Mouse (Mus musculus): ENCODE results near the gene Itpr1. TPM values are rescaled to one million over a fixed set of nuclear protein-coding genes. Genes with fewer than 3 reads are reported as not detected.

The Itpr1 gene
- polyA plus RNA-seq, 1 experiment from 2014 or later, result 15.7 TPM

DNA sequence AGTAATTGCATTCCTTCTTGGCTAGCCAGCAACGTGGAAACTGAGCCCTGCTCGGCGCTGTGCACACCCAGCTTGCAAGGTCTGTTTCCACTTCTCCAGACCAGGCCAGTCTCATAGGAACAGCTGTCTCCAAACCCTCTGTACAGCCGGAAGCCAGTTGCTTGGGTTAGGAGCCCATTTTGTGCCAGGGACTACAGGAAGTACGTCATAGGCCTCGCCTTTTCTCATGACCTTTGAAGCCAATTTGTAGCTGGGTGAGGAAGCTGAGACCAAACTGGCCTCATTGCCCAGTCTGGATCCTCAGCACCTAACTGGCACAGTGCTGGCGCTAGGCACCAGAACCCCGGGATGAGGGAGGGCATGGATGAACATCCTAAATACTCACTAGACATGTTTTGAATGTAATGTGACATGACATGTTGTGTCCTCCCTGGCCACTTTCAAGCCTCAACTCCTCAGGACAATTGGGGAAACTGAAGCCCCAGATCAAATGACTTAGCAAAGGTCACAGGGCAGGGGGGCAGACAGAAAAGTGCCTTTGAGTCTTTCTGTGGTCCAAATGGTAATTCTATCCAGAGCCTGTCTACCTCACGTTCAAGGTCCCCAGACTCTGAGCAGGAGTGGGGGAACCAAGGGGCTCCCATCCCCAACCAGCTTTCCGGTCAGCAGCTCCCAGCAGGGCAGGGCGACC, 357.6 kb downstream of the Itpr1 start:
- WGBS, result 26% methylated on average over 11 of the region's 11 CpGs
- Histone ChIP-seq H3K27me3 (ENCODE audit: insufficient read depth, low read length) (no peaks in the 10 kb centered on the region), H3K9ac (peak overlapping the region; percentile 29; the same call in 1 of the 2 replicates), H3K4me2 (peak overlapping the region; percentile 61), H3K4me1 (ENCODE audit: insufficient read depth) (peaks cover 12% of the 10 kb centered on the region), H3K4me3 (ENCODE audit: low read depth, low read length) (peak overlapping the region; percentile 37), H3K9me3 (ENCODE audit: low read depth, low read length) (no peaks in the 10 kb centered on the region), H3K36me3 (ENCODE audit: insufficient read depth) (no peaks in the 10 kb centered on the region), H3K27ac (ENCODE audit: low read depth) (peak overlapping the region; percentile 51)
- peak; percentile 67 for DNase-seq
- ATAC-seq (ENCODE audit: insufficient read depth), result peak; percentile 36; the same call in 1 of the 2 replicates
- no peak for TF ChIP-seq CTCF (IDR thresholded peaks at IDR 0.05; ENCODE audit: low read depth)

DNA sequence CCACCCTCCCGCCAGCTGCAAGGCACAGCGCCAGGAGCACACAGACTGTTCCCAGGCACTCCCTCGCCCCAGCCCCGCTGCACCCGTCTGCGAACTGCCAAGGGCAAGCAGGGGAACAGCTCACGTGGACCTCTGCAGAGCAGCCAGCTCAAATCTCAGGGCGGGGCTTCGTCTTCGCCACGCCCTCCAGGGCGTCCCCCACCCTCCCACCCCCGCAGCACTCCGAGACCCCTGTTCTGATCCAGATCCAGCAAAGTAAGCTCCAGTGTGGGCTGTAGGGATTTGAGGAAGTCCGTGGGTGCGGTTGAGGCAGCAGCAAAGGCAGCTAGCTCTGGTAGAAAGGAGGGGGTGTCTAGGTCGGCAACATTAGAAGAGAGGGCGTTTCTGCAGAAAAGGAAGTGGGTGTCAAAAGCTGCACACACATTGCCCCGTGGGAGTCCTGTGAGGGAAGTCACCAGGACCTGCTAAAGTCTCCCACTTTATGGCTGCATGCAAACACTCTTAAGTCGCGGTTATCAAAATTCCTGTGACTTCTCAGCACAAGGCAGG, 358.2 kb downstream of the Itpr1 start:
- ATAC-seq (ENCODE audit: insufficient read depth), result peak; percentile 92
- H3K4me2 ChIP-seq, result peak overlapping the region; percentile 61
- H3K9ac ChIP-seq, result peak overlapping the region; percentile 29; the same call in 1 of the 2 replicates

DNA sequence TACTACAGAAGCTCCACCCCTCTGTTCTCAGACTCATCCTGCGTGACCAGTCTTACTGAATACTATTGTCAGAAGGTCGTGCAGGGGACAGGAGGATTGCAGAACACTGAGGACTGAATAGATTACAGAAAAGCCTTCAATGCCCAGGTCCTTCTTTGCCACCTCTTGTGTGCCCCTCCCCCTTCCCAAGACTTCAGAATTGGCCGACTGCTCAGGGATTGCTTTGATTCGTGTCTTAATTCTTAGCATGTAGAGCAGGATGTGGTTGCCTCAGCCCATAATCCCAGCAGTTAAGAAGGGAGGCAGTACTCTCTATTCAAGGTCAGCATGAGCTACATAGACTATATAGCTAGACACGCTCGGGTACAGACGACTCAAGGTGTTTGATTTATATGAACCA, 359.8 kb downstream of the Itpr1 start:
- no peaks in the 10 kb centered on the region for H3K27me3 ChIP-seq (ENCODE audit: insufficient read depth, low read length)
- peaks cover 12% of the 10 kb centered on the region for H3K4me1 ChIP-seq (ENCODE audit: insufficient read depth)
- no peak overlapping the region for H3K4me3 ChIP-seq (ENCODE audit: low read depth, low read length)
- H3K4me2 ChIP-seq, result no peak overlapping the region
- 50% methylated on average over 7 of the region's 7 CpGs for WGBS
- DNase-seq, result peak; percentile 13
- no peak overlapping the region for H3K9ac ChIP-seq
- H3K36me3 ChIP-seq (ENCODE audit: insufficient read depth), result no peaks in the 10 kb centered on the region
- no peak for TF ChIP-seq CTCF (IDR thresholded peaks at IDR 0.05; ENCODE audit: low read depth)
- ATAC-seq (ENCODE audit: insufficient read depth), result no peak
- no peak overlapping the region for H3K27ac ChIP-seq (ENCODE audit: low read depth)
- H3K9me3 ChIP-seq (ENCODE audit: low read depth, low read length), result no peaks in the 10 kb centered on the region

More for the DNA sequence above, 358.2 kb downstream of the Itpr1 start:
- Histone ChIP-seq H3K4me1 (ENCODE audit: insufficient read depth) (peaks cover 12% of the 10 kb centered on the region), H3K27me3 (ENCODE audit: insufficient read depth, low read length) (no peaks in the 10 kb centered on the region), H3K9me3 (ENCODE audit: low read depth, low read length) (no peaks in the 10 kb centered on the region), H3K27ac (ENCODE audit: low read depth) (peak overlapping the region; percentile 51), H3K4me3 (ENCODE audit: low read depth, low read length) (peak overlapping the region; percentile 37), H3K36me3 (ENCODE audit: insufficient read depth) (no peaks in the 10 kb centered on the region)
- DNase-seq, result peak; percentile 88
- WGBS, result under 1% methylated on average over 21 of the region's 21 CpGs
- TF ChIP-seq CTCF (IDR thresholded peaks at IDR 0.05; ENCODE audit: low read depth), result no peak

DNA sequence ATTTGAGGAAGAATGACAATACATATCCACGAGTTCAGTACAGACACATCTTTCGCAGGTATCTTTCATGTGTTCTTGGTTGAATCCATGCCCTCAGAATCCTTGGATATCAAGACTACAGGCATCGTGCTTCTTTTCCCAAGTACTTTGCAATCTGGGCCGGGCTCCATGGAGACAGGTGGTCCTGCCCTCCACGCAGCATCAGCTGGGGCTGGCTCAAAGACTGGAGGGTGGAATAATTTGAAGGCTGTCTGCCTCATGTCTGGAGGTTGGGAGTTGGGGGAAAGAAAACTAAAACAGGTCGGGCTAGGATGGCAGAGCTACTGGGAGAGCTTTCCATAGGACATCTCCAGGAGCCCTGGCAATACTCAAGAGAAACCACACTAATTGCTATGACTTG, 364.2 kb downstream of the Itpr1 start:
- no peak for ATAC-seq (ENCODE audit: insufficient read depth)
- Histone ChIP-seq H3K4me1 (ENCODE audit: insufficient read depth) (no peaks in the 10 kb centered on the region), H3K36me3 (ENCODE audit: insufficient read depth) (no peaks in the 10 kb centered on the region), H3K4me3 (ENCODE audit: low read depth, low read length) (no peak overlapping the region), H3K27ac (ENCODE audit: low read depth) (no peak overlapping the region), H3K9me3 (ENCODE audit: low read depth, low read length) (no peaks in the 10 kb centered on the region), H3K4me2 (no peak overlapping the region), H3K9ac (no peak overlapping the region), H3K27me3 (ENCODE audit: insufficient read depth, low read length) (no peaks in the 10 kb centered on the region)
- 89% methylated on average over 6 of the region's 6 CpGs for WGBS
- no peak for DNase-seq
- no peak for TF ChIP-seq CTCF (IDR thresholded peaks at IDR 0.05; ENCODE audit: low read depth)

DNA sequence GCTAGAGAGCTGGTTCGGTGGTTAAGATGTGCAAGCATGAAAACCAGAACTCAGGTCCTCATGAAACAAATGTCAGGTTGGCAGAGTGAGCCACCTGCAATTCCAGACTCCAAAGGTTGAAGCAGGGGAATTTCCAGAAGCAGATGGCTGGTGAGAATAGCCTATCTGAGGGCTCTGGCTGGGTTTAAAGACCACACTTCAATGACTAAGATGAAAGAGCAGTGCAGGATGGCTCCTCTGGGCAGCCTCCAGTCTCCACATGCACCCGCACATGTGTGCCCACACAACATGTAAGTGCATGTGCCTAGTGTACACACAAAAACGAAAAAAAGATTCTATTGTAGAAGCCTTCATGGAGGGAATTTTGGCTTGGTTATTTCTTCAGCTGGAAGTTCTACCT, 375.5 kb downstream of the Itpr1 start:
- H3K27me3 ChIP-seq (ENCODE audit: insufficient read depth, low read length), result no peaks in the 10 kb centered on the region
- H3K4me1 ChIP-seq (ENCODE audit: insufficient read depth), result no peaks in the 10 kb centered on the region
- no peak for ATAC-seq (ENCODE audit: insufficient read depth)
- no peak for DNase-seq
- WGBS, result 82% methylated on average over 3 of the region's 3 CpGs
- no peaks in the 10 kb centered on the region for H3K36me3 ChIP-seq (ENCODE audit: insufficient read depth)
- no peak overlapping the region for H3K27ac ChIP-seq (ENCODE audit: low read depth)
- no peak overlapping the region for H3K4me2 ChIP-seq
- H3K9ac ChIP-seq, result no peak overlapping the region
- no peak for TF ChIP-seq CTCF (IDR thresholded peaks at IDR 0.05; ENCODE audit: low read depth)
- no peak overlapping the region for H3K4me3 ChIP-seq (ENCODE audit: low read depth, low read length)
- H3K9me3 ChIP-seq (ENCODE audit: low read depth, low read length), result no peaks in the 10 kb centered on the region

DNA sequence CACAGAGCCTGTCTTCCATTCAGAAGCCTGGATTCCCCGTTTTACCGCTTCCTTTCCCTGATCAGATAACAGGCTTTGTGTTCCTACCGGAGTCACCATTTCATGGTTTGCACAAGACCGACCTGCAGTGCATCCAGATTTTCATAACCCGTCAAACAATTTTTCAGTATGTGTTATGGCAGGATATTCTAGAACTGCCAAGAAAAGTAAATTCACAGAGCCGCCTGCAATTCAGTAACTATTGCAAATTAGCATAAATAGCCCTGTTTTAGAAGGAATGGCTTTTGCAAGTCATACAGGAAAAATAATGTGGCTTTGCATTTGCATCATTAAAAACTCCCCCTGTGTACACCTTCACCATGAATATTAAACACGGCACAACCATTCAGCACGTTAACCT, 379.3 kb downstream of the Itpr1 start:
- Histone ChIP-seq H3K4me2 (no peak overlapping the region), H3K4me3 (ENCODE audit: low read depth, low read length) (no peak overlapping the region), H3K9ac (no peak overlapping the region), H3K9me3 (ENCODE audit: low read depth, low read length) (no peaks in the 10 kb centered on the region), H3K27me3 (ENCODE audit: insufficient read depth, low read length) (no peaks in the 10 kb centered on the region), H3K4me1 (ENCODE audit: insufficient read depth) (no peaks in the 10 kb centered on the region), H3K36me3 (ENCODE audit: insufficient read depth) (no peaks in the 10 kb centered on the region), H3K27ac (ENCODE audit: low read depth) (no peak overlapping the region)
- ATAC-seq (ENCODE audit: insufficient read depth) (no peak), DNase-seq (no peak)
- 67% methylated on average over 8 of the region's 8 CpGs for WGBS
- no peak for TF ChIP-seq CTCF (IDR thresholded peaks at IDR 0.05; ENCODE audit: low read depth)

DNA sequence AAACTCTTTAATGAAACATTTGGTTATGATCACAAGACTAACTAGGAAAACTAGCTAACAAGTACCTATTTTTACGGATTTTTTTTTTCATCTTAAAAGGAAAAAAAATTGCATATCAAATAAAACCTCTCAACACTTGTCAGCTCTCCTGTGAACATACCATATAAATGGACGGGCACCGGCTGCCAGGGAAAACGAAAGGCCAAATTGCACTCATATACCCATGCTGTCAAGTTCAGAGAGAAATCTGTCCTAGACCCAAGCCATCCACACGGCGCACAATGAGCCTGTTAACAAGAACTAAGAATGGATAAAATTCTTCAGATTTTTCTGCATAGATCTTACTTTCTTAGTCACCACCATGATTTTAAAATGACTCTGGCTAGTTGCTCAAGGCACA, 379.7 kb downstream of the Itpr1 start:
- H3K4me3 ChIP-seq (ENCODE audit: low read depth, low read length), result no peak overlapping the region
- ATAC-seq (ENCODE audit: insufficient read depth), result no peak
- no peak for DNase-seq
- H3K27ac ChIP-seq (ENCODE audit: low read depth), result no peak overlapping the region
- WGBS, result 68% methylated on average over 6 of the region's 6 CpGs
- no peaks in the 10 kb centered on the region for H3K27me3 ChIP-seq (ENCODE audit: insufficient read depth, low read length)
- H3K9ac ChIP-seq, result no peak overlapping the region
- no peak overlapping the region for H3K4me2 ChIP-seq
- no peak for TF ChIP-seq CTCF (IDR thresholded peaks at IDR 0.05; ENCODE audit: low read depth)
- no peaks in the 10 kb centered on the region for H3K9me3 ChIP-seq (ENCODE audit: low read depth, low read length)
- H3K4me1 ChIP-seq (ENCODE audit: insufficient read depth), result no peaks in the 10 kb centered on the region
- H3K36me3 ChIP-seq (ENCODE audit: insufficient read depth), result no peaks in the 10 kb centered on the region
